Mouse (Mus musculus) MEL (cell line): ENCODE data around the gene Pi16.

ENCODE experiments used
- CTCF ChIP-seq, 3 experiments: IDR thresholded peaks in 2 of 3; conservative IDR thresholded peaks in 1 of 3; 2 replicates each; pipeline ENCODE4 v1.5.1; 2011 to 2012; ENCODE audit warnings: low read length in 3 of 3, low read depth in 2 of 3, mild to moderate bottlenecking in 2 of 3, improper control_type of control experiment in 1 of 3, inconsistent platforms in 1 of 3, mixed read lengths in 1 of 3, moderate library complexity in 1 of 3; ENCODE audit not compliant: control insufficient read depth in 1 of 3, insufficient read depth in 1 of 3, poor library complexity in 1 of 3, severe bottlenecking in 1 of 3
- EP300 ChIP-seq, 2 experiments: IDR thresholded peaks; 2 replicates each; pipeline ENCODE4 v1.6.1; 2011; ENCODE audit warnings: improper control_type of control experiment in 2 of 2, low read length in 2 of 2, low read depth in 1 of 2, mild to moderate bottlenecking in 1 of 2
- GATA1 ChIP-seq: IDR thresholded peaks from 2 replicates; pipeline ENCODE4 v1.6.1; 2011; ENCODE audit warnings: low read depth, low read length, improper control_type of control experiment
- MAFK ChIP-seq: IDR thresholded peaks from 2 replicates; pipeline ENCODE4 v1.6.1; 2011; ENCODE audit warnings: low read depth, mild to moderate bottlenecking, low read length, improper control_type of control experiment, borderline replicate concordance
- POLR2A ChIP-seq, 2 experiments: IDR thresholded peaks; 2 replicates each; pipeline ENCODE4 v1.6.1; 2011 to 2012; ENCODE audit warnings: low read length in 2 of 2, mild to moderate bottlenecking in 2 of 2, control low read depth in 1 of 2, improper control_type of control experiment in 1 of 2, low read depth in 1 of 2, moderate library complexity in 1 of 2; ENCODE audit not compliant: control insufficient read depth in 1 of 2, insufficient read depth in 1 of 2, poor library complexity in 1 of 2
- ZMIZ1 ChIP-seq: IDR thresholded peaks from 2 replicates; pipeline ENCODE4 v1.6.1; 2012; ENCODE audit warnings: low read depth, mild to moderate bottlenecking, inconsistent platforms, low read length, improper control_type of control experiment, moderate library complexity

- TF ChIP-seq POLR2A (IDR thresholded peaks at IDR 0.05; ENCODE audit: control insufficient read depth in 1 of 2, insufficient read depth in 1 of 2, low read depth in 1 of 2, low read length in 2 of 2, poor library complexity in 1 of 2) = no peak
- TF ChIP-seq CTCF (IDR thresholded peaks at IDR 0.05 in 2 of 3, conservative IDR thresholded peaks at IDR 0.05 in 1 of 3; ENCODE audit: control insufficient read depth in 1 of 3, insufficient read depth in 1 of 3, low read depth in 2 of 3, low read length in 3 of 3, poor library complexity in 1 of 3, severe bottlenecking in 1 of 3) = no peak
- no peak for TF ChIP-seq EP300 (IDR thresholded peaks at IDR 0.05; ENCODE audit: low read depth in 1 of 2, low read length in 2 of 2)
- TF ChIP-seq GATA1 = no peak
- TF ChIP-seq MAFK = no peak
- TF ChIP-seq ZMIZ1 = no peak
These were observed 35.9 kb upstream of the Pi16 start for GRCm38 (mm10) chr17:29281541-29281940.
